16 mouse cellular contexts compared by ENCODE assay signal in genomic region chr5:48113400-48113799, GRCm38 (mm10).
A peak's percentile ranks its signal among the peaks of the same experiment; 100 is the strongest.
DNase-seq lines count a peak whose midpoint lies in the region; ATAC-seq and TF ChIP-seq lines count a peak whose summit lies in the region.
"Had no signal": no experiment of that assay in that cellular context is flagged by ENCODE, and none has a peak within 500 bp of the region (broad histone marks: within the 10 kb centered on the region; RNA-seq: fewer than 3 reads in every experiment).

No protein-coding gene starts in this region.

- H3K9ac ChIP-seq in embryonic facial prominence, embryonic 14.5 days (ENCODE audit: low read depth, low read length) = no peak overlapping the region
- no peak overlapping the region for H3K9ac ChIP-seq in limb, embryonic 14.5 days (ENCODE audit: low read depth, low read length, severe bottlenecking)
- no peak overlapping the region for H3K9ac ChIP-seq in forebrain, postnatal 0 days
- H3K9ac ChIP-seq: embryonic facial prominence, embryonic 15.5 days; heart, embryonic 13.5 days; hindbrain, embryonic 13.5 days had no signal

- H3K4me1 ChIP-seq in embryonic facial prominence, embryonic 14.5 days (ENCODE audit: control insufficient read depth, insufficient read depth, low read length) = no peaks in the 10 kb centered on the region
- H3K4me1 ChIP-seq in embryonic facial prominence, embryonic 10.5 days = no peaks in the 10 kb centered on the region
- H3K4me1 ChIP-seq in limb, embryonic 14.5 days (ENCODE audit: control insufficient read depth, insufficient read depth, low read length) = no peaks in the 10 kb centered on the region
- no peaks in the 10 kb centered on the region for H3K4me1 ChIP-seq in limb, embryonic 10.5 days
- peaks cover 5% of the 10 kb centered on the region; the same call in 1 of the 2 replicates for H3K4me1 ChIP-seq in forebrain, postnatal 0 days (ENCODE audit: insufficient read depth)
- H3K4me1 ChIP-seq: embryonic facial prominence, embryonic 15.5 days; megakaryocyte, embryonic 14.5 days had no signal

- peak; percentile 60 for TF ChIP-seq CTCF in forebrain, postnatal 0 days (IDR thresholded peaks at IDR 0.05; ENCODE audit: low read depth)

- 20% methylated on average over 1 of the region's 1 CpGs for WGBS in embryonic facial prominence, embryonic 14.5 days
- WGBS in embryonic facial prominence, embryonic 10.5 days = 30% methylated on average over 1 of the region's 1 CpGs
- 21% methylated on average over 1 of the region's 1 CpGs for WGBS in limb, embryonic 14.5 days
- WGBS in limb, embryonic 10.5 days = 40% methylated on average over 1 of the region's 1 CpGs
- 15% methylated on average over 1 of the region's 1 CpGs for WGBS in forebrain, postnatal 0 days

- H3K4me2 ChIP-seq in embryonic facial prominence, embryonic 14.5 days (ENCODE audit: low read depth, low read length) = no peak overlapping the region
- no peak overlapping the region for H3K4me2 ChIP-seq in limb, embryonic 14.5 days (replicated peaks; ENCODE audit: low read depth, low read length, severe bottlenecking)
- H3K4me2 ChIP-seq in forebrain, postnatal 0 days (ENCODE audit: low read depth) = no peak overlapping the region
- H3K4me2 ChIP-seq: embryonic facial prominence, embryonic 15.5 days; heart, embryonic 13.5 days; hindbrain, embryonic 13.5 days had no signal

- no peak overlapping the region for H3K27ac ChIP-seq in embryonic facial prominence, embryonic 14.5 days (replicated peaks; ENCODE audit: low read depth, low read length)
- no peak overlapping the region for H3K27ac ChIP-seq in embryonic facial prominence, embryonic 10.5 days (replicated peaks)
- H3K27ac ChIP-seq in limb, embryonic 14.5 days (replicated peaks; ENCODE audit: low read depth, low read length) = no peak overlapping the region
- no peak overlapping the region for H3K27ac ChIP-seq in limb, embryonic 10.5 days
- H3K27ac ChIP-seq in forebrain, postnatal 0 days (ENCODE audit: low read depth, low read length) = no peak overlapping the region
- H3K27ac ChIP-seq: embryonic facial prominence, embryonic 15.5 days; heart, embryonic 13.5 days; hindbrain, embryonic 13.5 days had no signal

- H3K4me3 ChIP-seq in embryonic facial prominence, embryonic 14.5 days (ENCODE audit: low read depth, low read length) = no peak overlapping the region
- no peak overlapping the region for H3K4me3 ChIP-seq in embryonic facial prominence, embryonic 10.5 days
- H3K4me3 ChIP-seq in limb, embryonic 14.5 days (replicated peaks; ENCODE audit: low read length) = no peak overlapping the region
- no peak overlapping the region for H3K4me3 ChIP-seq in limb, embryonic 10.5 days
- no peak overlapping the region for H3K4me3 ChIP-seq in forebrain, postnatal 0 days (ENCODE audit: low read depth, low read length)
- H3K4me3 ChIP-seq: embryonic facial prominence, embryonic 15.5 days; heart, embryonic 13.5 days; hindbrain, embryonic 13.5 days; megakaryocyte, embryonic 14.5 days had no signal

- peak; percentile 26 for ATAC-seq in embryonic facial prominence, embryonic 14.5 days (ENCODE audit: low read depth)
- ATAC-seq in limb, embryonic 14.5 days (ENCODE audit: low FRiP score, low read depth) = no peak
- peak; percentile 82 for ATAC-seq in forebrain, postnatal 0 days

- H3K27me3 ChIP-seq in embryonic facial prominence, embryonic 14.5 days (replicated peaks; ENCODE audit: control insufficient read depth, insufficient read depth, low read length) = no peaks in the 10 kb centered on the region
- H3K27me3 ChIP-seq in embryonic facial prominence, embryonic 10.5 days (replicated peaks; ENCODE audit: low read depth, poor library complexity, severe bottlenecking) = no peaks in the 10 kb centered on the region
- no peaks in the 10 kb centered on the region for H3K27me3 ChIP-seq in limb, embryonic 14.5 days (ENCODE audit: control insufficient read depth, insufficient read depth, low read length)
- no peaks in the 10 kb centered on the region for H3K27me3 ChIP-seq in limb, embryonic 10.5 days (ENCODE audit: low read depth, poor library complexity, severe bottlenecking)
- no peaks in the 10 kb centered on the region for H3K27me3 ChIP-seq in forebrain, postnatal 0 days (ENCODE audit: insufficient read depth, low read length)
- H3K27me3 ChIP-seq: embryonic facial prominence, embryonic 15.5 days; heart, embryonic 13.5 days; hindbrain, embryonic 13.5 days; megakaryocyte, embryonic 14.5 days had no signal

- no peak for TF ChIP-seq POLR2A in limb, embryonic 14.5 days (IDR thresholded peaks at IDR 0.05; ENCODE audit: borderline replicate concordance, extremely low read depth, insufficient read depth, insufficient read length)

- no peaks in the 10 kb centered on the region for H3K9me3 ChIP-seq in embryonic facial prominence, embryonic 14.5 days (ENCODE audit: control insufficient read depth, low read length)
- no peaks in the 10 kb centered on the region for H3K9me3 ChIP-seq in embryonic facial prominence, embryonic 10.5 days
- H3K9me3 ChIP-seq in limb, embryonic 14.5 days (ENCODE audit: control insufficient read depth, low read length) = no peaks in the 10 kb centered on the region
- H3K9me3 ChIP-seq in limb, embryonic 10.5 days (replicated peaks) = no peaks in the 10 kb centered on the region
- no peaks in the 10 kb centered on the region for H3K9me3 ChIP-seq in forebrain, postnatal 0 days (ENCODE audit: low read length)
- H3K9me3 ChIP-seq: embryonic facial prominence, embryonic 15.5 days; heart, embryonic 13.5 days; hindbrain, embryonic 13.5 days; megakaryocyte, embryonic 14.5 days had no signal

- no peak for DNase-seq in embryonic facial prominence, embryonic 14.5 days (ENCODE audit: low spot score)
- DNase-seq in embryonic facial prominence, embryonic 10.5 days (ENCODE audit: low spot score) = no peak
- peak; percentile 25 for DNase-seq in limb, embryonic 14.5 days (ENCODE audit: low spot score)
- DNase-seq in limb, embryonic 10.5 days (ENCODE audit: low spot score) = no peak
- DNase-seq in ES-CJ7 (ENCODE audit: low read depth, low spot score) = peak; percentile 8
- DNase-seq in forebrain, postnatal 0 days = no peak
- no peak for DNase-seq in urinary bladder, adult 18-20 months (ENCODE audit: low spot score in 2 of 2)
- DNase-seq in spleen, postnatal 36 days (ENCODE audit: low spot score in 2 of 2) = no peak
- DNase-seq: cerebellum, adult 11-12 months; liver; right cerebral cortex, postnatal 25 days; thymus, postnatal 25 days had no signal

- no peaks in the 10 kb centered on the region for H3K36me3 ChIP-seq in embryonic facial prominence, embryonic 14.5 days (ENCODE audit: control insufficient read depth, insufficient read depth, low read length)
- H3K36me3 ChIP-seq in embryonic facial prominence, embryonic 10.5 days (replicated peaks) = no peaks in the 10 kb centered on the region
- H3K36me3 ChIP-seq in limb, embryonic 14.5 days (ENCODE audit: control insufficient read depth, insufficient read depth, low read length) = no peaks in the 10 kb centered on the region
- H3K36me3 ChIP-seq in limb, embryonic 10.5 days = no peaks in the 10 kb centered on the region
- no peaks in the 10 kb centered on the region for H3K36me3 ChIP-seq in forebrain, postnatal 0 days (ENCODE audit: insufficient read depth)
- H3K36me3 ChIP-seq: embryonic facial prominence, embryonic 15.5 days; heart, embryonic 13.5 days; hindbrain, embryonic 13.5 days had no signal

Comparison
In these comparisons a context has a peak if more than half of its experiments do, and no peak if none do; other contexts are left out.
1. DNase-seq: peak in limb, embryonic 14.5 days (single experiment) and ES-CJ7 (single experiment); none in embryonic facial prominence, embryonic 14.5 days (single experiment), embryonic facial prominence, embryonic 10.5 days (single experiment), limb, embryonic 10.5 days (single experiment), forebrain, postnatal 0 days (single experiment), urinary bladder, adult 18-20 months (0 of 2) and spleen, postnatal 36 days (0 of 2).